Mouse (Mus musculus): ENCODE measurements around the gene Sulf2. TPM values are rescaled to one million over a fixed set of nuclear protein-coding genes. Genes with fewer than 3 reads are reported as not detected.

Sulf2 gene
- polyA plus RNA-seq, 1 experiment, result 234 TPM

DNA sequence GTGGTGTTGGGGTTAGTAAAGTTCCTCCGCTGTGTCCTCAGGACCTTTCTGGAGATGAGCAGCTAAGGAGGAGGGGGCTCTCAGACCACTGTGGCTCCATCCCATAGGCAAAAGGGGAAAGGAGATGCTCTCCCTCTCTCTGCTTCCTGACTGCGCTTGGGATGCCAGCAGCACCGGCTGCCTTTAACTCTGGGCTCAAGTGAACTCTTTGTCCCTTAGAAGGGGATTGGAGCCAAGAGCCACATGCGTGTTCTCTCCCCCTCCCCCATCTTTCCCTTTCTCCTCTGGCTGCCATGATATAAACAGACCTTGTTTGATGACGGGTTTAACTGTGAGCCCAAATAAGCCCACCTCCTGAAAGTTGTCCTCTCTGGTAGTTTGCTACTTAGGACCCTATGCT, 7.8 kb upstream of the Sulf2 start:
- Histone ChIP-seq H3K4me1 (ENCODE audit: control insufficient read depth, insufficient read depth, low read length) (no peaks in the 10 kb centered on the region; the same call in 1 of the 2 replicates), H3K4me3 (ENCODE audit: insufficient read depth, low read length) (no peak overlapping the region), H3K27ac (ENCODE audit: insufficient read depth, low read length) (no peak overlapping the region)
- TF ChIP-seq CTCF (IDR thresholded peaks at IDR 0.05; ENCODE audit: borderline replicate concordance, insufficient read depth, low read length), result no peak
- no peak for TF ChIP-seq POLR2A (IDR thresholded peaks at IDR 0.05; ENCODE audit: low read depth, low read length)

DNA sequence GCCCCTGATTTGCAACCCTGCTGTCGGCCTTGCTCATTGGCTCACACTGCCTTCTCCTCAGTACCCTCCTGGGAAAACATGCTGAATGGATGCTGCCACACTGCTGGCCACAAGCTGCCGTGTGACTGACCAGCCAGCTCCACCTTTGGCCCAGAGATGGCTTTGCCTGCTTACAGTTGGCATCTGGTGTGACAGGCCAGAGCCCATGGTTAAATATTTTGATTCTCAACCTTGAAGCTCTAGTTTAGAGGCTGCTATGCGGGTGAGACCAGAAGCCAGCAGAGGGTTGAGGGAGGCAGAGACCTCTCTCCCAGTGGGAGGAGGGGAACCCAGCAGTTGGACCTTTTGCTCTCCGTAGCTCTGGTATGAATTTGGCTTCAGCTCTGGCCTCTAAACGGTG, 6.7 kb upstream of the Sulf2 start:
- no peak overlapping the region for H3K27ac ChIP-seq (ENCODE audit: insufficient read depth, low read length)
- no peaks in the 10 kb centered on the region; the same call in 1 of the 2 replicates for H3K4me1 ChIP-seq (ENCODE audit: control insufficient read depth, insufficient read depth, low read length)
- no peak overlapping the region for H3K4me3 ChIP-seq (ENCODE audit: insufficient read depth, low read length)
- TF ChIP-seq POLR2A (IDR thresholded peaks at IDR 0.05; ENCODE audit: low read depth, low read length) (no peak), CTCF (IDR thresholded peaks at IDR 0.05; ENCODE audit: borderline replicate concordance, insufficient read depth, low read length) (no peak)

DNA sequence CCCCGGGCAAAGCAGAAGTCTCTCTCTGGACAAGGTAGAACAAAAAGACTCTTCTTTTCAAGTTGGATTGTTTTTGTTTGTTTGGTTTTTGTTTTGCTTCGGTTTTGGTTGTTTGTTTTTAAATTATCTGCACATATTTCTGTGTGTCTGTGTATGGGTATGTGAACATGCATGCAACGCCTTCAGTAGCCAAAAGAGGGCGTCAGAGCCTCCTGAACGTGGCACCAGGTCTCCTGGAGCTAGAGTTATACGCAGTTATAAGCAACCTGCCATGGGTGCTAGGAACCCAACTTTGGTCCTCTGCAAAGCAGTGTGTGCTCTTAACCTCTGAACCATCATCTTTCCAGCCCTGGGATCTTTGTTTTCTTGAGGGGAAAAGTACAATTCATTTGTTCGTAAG, 3.8 kb upstream of the Sulf2 start:
- no peak for TF ChIP-seq CTCF (IDR thresholded peaks at IDR 0.05; ENCODE audit: borderline replicate concordance, insufficient read depth, low read length)
- TF ChIP-seq POLR2A (IDR thresholded peaks at IDR 0.05; ENCODE audit: low read depth, low read length), result no peak
- Histone ChIP-seq H3K27ac (ENCODE audit: insufficient read depth, low read length) (no peak overlapping the region), H3K4me1 (ENCODE audit: control insufficient read depth, insufficient read depth, low read length) (no peaks in the 10 kb centered on the region; the same call in 1 of the 2 replicates), H3K4me3 (ENCODE audit: insufficient read depth, low read length) (no peak overlapping the region)

DNA sequence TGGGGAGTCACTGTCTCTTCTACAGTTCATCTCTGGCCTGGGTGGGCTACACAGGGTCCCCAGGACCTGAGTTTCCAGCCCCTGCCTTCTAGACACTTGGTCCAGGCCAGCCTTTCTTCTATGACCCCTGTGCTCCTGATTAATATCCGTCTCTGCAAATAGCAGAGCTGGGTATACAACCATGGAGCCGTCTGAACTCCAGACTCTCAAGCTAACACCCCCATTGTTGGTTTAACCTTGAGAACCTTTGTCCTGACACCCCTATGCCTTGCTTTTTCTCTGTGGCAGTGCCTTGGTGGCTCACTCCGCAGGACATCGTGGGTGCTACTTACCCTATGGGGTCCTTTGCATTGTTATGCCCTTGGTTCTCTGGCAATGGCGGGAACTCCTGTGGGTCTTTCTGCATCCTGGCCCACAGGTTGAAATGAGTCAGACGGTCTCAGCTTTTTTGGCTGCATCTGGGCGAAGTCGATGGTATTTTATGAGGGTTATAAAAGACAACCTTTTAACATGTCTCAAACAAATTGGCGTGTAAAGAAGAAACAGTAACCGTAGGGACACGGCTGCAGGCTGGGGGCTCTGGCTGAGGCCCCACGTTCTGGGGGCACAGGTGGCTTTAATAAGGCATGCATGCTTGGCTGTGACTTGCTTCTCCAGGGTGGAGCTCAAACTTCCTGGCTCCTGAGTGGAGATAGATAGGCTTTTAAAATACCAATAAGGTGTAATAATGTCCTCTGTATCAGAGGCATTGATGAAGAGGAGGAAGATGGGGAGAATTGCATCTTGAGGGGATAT, 2.5 kb upstream of the Sulf2 start:
- Histone ChIP-seq H3K4me1 (ENCODE audit: control insufficient read depth, insufficient read depth, low read length) (no peaks in the 10 kb centered on the region; the same call in none of the 2 replicates), H3K27ac (ENCODE audit: insufficient read depth, low read length) (no peak overlapping the region), H3K4me3 (ENCODE audit: insufficient read depth, low read length) (no peak overlapping the region)
- TF ChIP-seq CTCF (IDR thresholded peaks at IDR 0.05; ENCODE audit: borderline replicate concordance, insufficient read depth, low read length), result no peak
- TF ChIP-seq POLR2A (IDR thresholded peaks at IDR 0.05; ENCODE audit: low read depth, low read length), result no peak

DNA sequence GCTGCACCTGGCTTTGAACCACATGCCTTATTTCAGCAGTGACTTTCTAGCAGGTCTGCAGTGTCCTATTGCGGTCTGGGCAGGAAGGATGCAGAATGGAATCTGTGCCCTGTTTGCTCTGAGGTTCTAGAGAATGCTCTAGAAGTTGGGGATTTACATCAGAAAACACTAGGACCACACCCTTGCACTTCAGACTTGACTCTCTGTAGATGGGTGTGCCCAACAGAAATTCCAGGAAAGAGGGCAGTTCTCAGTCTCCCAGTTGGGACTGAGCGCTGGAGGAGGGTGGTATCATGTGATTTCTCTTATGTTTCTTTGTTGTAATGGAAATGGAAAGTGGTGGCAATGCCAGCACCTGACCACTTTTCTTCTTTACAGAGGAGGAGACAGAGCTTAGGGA, 1.7 kb upstream of the Sulf2 start:
- Histone ChIP-seq H3K27ac (ENCODE audit: insufficient read depth, low read length) (no peak overlapping the region), H3K4me3 (ENCODE audit: insufficient read depth, low read length) (no peak overlapping the region), H3K4me1 (ENCODE audit: control insufficient read depth, insufficient read depth, low read length) (peaks cover 3% of the 10 kb centered on the region; the same call in 1 of the 2 replicates)
- TF ChIP-seq CTCF (IDR thresholded peaks at IDR 0.05; ENCODE audit: borderline replicate concordance, insufficient read depth, low read length), result no peak

DNA sequence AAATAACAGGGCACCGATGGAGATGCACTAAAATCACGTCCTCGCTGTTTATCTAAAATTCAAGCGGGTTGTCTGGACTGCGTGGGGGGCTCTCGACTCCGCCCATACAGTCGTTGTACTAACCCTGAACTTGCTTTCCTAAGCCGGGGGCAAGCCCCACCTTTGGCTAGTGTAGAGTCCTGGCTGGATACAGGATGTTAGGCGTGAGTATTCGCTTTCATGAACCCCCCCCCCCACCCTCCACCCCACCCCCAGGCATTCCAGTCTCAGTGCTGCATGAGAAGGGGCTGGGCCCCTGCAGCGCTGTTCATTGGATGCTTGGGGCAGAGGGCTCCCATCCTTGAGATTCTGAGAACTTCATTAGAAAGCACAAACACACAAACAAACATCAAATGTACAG, 659 bp upstream of the Sulf2 start:
- H3K27ac ChIP-seq (ENCODE audit: insufficient read depth, low read length), result peak overlapping the region; percentile 31; the same call in 1 of the 2 replicates
- peaks cover 8% of the 10 kb centered on the region for H3K4me1 ChIP-seq (ENCODE audit: control insufficient read depth, insufficient read depth, low read length)
- no peak overlapping the region for H3K4me3 ChIP-seq (ENCODE audit: insufficient read depth, low read length)
- no peak for TF ChIP-seq POLR2A (IDR thresholded peaks at IDR 0.05; ENCODE audit: low read depth, low read length)
- TF ChIP-seq CTCF (IDR thresholded peaks at IDR 0.05; ENCODE audit: borderline replicate concordance, insufficient read depth, low read length), result no peak

DNA sequence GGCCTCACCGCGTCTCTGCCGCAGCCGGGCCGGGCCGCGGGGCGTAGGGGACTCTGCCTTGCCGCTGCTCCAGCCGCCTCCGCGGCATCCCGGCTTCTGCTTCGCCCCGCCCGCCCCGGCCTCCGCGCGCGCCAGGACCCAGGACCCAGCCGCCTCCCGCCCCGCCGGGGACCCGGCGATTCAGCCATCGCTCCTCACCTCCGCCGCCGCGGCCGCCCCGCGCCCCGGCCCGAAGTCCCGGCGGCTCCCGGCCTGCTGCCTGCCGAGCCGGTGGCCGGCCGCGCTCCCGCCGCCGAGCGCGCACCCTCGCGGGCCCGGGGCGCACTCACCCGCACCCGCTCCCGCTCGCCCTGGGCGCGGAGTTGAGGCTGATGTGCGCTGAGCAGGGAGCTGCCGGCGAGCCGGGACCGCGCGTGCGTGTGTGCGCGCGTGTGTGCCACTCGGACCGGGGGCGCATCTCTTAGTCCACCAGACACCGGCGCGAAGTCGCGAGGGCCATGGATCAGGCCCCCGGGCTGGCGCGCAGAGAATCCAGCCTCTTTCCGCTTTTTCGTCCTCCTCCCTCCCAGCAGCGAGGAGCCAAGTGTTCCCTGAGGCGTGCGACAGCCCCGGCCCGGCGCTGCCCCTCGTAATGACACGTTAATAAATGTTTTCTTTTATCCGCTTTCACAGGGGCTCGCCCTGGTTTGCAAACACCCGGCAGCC, 562 bp downstream of the Sulf2 start:
- TF ChIP-seq CTCF (IDR thresholded peaks at IDR 0.05; ENCODE audit: borderline replicate concordance, insufficient read depth, low read length) (no peak), POLR2A (IDR thresholded peaks at IDR 0.05; ENCODE audit: low read depth, low read length) (peak; percentile 44; the same call in 1 of the 2 replicates)
- H3K27ac ChIP-seq (ENCODE audit: insufficient read depth, low read length), result peak overlapping the region; percentile 85
- H3K4me3 ChIP-seq (ENCODE audit: insufficient read depth, low read length), result peak overlapping the region; percentile 67
- H3K4me1 ChIP-seq (ENCODE audit: control insufficient read depth, insufficient read depth, low read length), result peaks cover 8% of the 10 kb centered on the region

DNA sequence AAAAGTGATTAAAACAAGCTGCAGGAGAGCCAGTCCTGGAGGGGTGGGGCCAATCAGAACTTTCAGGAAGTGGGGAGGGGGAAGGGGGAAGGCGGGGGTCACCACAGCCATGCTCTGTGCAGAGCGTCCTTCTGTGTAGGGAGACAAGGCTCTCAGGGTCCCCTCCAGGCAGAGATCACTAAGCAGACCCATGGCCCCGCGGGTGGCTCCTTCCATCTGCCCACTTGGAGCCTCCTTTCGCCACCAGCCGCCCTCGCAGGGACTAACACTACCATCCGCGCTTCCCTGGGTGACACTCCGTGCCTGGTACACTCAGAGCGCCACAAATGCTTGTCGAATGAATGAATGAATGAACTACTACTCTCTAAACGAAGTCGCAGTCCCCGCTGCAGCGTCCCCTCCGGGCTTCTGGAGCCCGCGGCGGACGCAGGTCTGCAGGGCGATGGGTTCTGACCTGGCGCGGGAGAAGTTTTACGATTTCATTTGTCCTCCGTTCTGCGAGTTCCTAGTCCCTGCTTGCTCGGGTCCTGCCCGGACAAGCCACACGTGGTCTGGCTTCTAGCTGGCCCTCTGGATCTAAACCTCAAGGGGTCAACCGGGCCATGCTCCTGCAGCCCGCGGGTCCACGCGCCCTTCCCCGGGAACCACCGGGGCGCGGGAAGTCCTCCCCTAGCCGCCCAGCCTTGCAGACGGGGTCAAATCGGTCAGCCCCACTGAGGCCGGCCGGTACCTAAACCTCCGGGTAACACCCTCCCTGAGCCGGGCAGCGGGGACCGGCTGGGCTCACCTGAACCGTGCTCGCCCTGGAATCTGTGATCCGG, 1.4 kb downstream of the Sulf2 start:
- peaks cover 9% of the 10 kb centered on the region for H3K4me1 ChIP-seq (ENCODE audit: control insufficient read depth, insufficient read depth, low read length)
- H3K4me3 ChIP-seq (ENCODE audit: insufficient read depth, low read length), result peak overlapping the region; percentile 67
- H3K27ac ChIP-seq (ENCODE audit: insufficient read depth, low read length), result peak overlapping the region; percentile 85
- TF ChIP-seq POLR2A (IDR thresholded peaks at IDR 0.05; ENCODE audit: low read depth, low read length) (peak; percentile 50), CTCF (IDR thresholded peaks at IDR 0.05; ENCODE audit: borderline replicate concordance, insufficient read depth, low read length) (no peak)

DNA sequence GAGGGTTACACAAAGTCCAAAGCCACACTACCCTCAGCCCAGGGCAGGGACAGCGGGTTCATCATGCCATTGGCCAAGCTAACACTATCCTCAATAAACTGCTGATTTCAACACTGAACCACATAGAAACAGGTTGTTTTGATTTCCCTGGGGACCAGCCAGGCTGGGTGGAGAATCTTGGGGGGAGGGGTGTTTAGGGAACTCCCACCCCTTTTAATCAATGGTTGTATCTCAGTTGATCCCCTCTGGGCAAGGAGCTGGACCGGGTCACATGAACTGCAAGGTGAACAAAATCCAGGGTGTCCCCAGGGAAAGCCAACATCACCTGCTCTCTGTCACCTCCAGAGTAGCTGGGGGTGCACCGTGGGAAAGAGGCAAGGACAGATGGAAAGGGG, 2.1 kb downstream of the Sulf2 start:
- Histone ChIP-seq H3K27ac (ENCODE audit: insufficient read depth, low read length) (no peak overlapping the region), H3K4me3 (ENCODE audit: insufficient read depth, low read length) (peak overlapping the region; percentile 67), H3K4me1 (ENCODE audit: control insufficient read depth, insufficient read depth, low read length) (peaks cover 11% of the 10 kb centered on the region)
- peak; percentile 22; the same call in 1 of the 2 replicates for TF ChIP-seq POLR2A (IDR thresholded peaks at IDR 0.05; ENCODE audit: low read depth, low read length)
- TF ChIP-seq CTCF (IDR thresholded peaks at IDR 0.05; ENCODE audit: borderline replicate concordance, insufficient read depth, low read length), result no peak
